Mouse (Mus musculus) heart, postnatal 0 days (tissue): ENCODE measurements around the gene Arhgef11. TPM values are rescaled to one million over a fixed set of nuclear protein-coding genes. Genes with fewer than 3 reads are reported as not detected.

Source experiments
- ATAC-seq: fragments of 200-750 bp; cut with Nextera tagmentation; 2 replicates; pipeline ENCODE4 v1.8.0; 2017; ENCODE audit warnings: low read depth, moderate number of reproducible peaks, moderate library complexity; ENCODE audit not compliant: insufficient read depth
- DNase-seq: peaks from one replicate; pipeline ENCODE4 v3.0.0-alpha.2; 2016; ENCODE audit warnings: low spot score
- H3K27ac ChIP-seq: fragments of 300-500 bp; sonication (generic); 2 replicates; pipeline ENCODE4 v1.5.1; 2014; ENCODE audit warnings: low read depth, mild to moderate bottlenecking
- H3K27me3 ChIP-seq: fragments of 300-500 bp; sonication (generic); 2 replicates; pipeline ENCODE4 v1.6.1; 2014; ENCODE audit warnings: low read length, mixed read lengths; ENCODE audit not compliant: control insufficient read depth, insufficient read depth
- H3K36me3 ChIP-seq: fragments of 300-500 bp; sonication (generic); replicated peaks from 2 replicates; pipeline ENCODE4 v1.6.1; 2014; ENCODE audit warnings: low read length, mixed read lengths; ENCODE audit not compliant: control insufficient read depth, insufficient read depth
- H3K4me1 ChIP-seq: fragments of 300-500 bp; sonication (generic); 2 replicates; pipeline ENCODE4 v1.6.1; 2014; ENCODE audit warnings: antibody characterized with exemption; ENCODE audit not compliant: control insufficient read depth, insufficient read depth
- H3K4me2 ChIP-seq: fragments of 300-500 bp; sonication (generic); 2 replicates; pipeline ENCODE4 v1.6.1; 2014; ENCODE audit warnings: low read depth, mild to moderate bottlenecking, low read length, moderate library complexity
- H3K4me3 ChIP-seq: fragments of 300-500 bp; sonication (generic); 2 replicates; pipeline ENCODE4 v1.5.1; 2014; ENCODE audit warnings: low read depth, low read length
- H3K9ac ChIP-seq: fragments of 300-500 bp; sonication (generic); replicated peaks from 2 replicates; pipeline ENCODE4 v1.6.1; 2014; ENCODE audit warnings: low read depth, low read length, mixed read lengths
- H3K9me3 ChIP-seq: fragments of 300-500 bp; sonication (generic); replicated peaks from 2 replicates; pipeline ENCODE4 v1.6.1; 2016; ENCODE audit warnings: low read length; ENCODE audit not compliant: control insufficient read depth
- CTCF ChIP-seq: IDR thresholded peaks from 2 replicates; pipeline ENCODE4 v1.5.1; 2016; ENCODE audit warnings: antibody characterized with exemption, control low read depth, low read depth
- EP300 ChIP-seq: IDR thresholded peaks from 2 replicates; pipeline ENCODE4 v1.6.1; 2016; ENCODE audit warnings: antibody characterized with exemption, low read depth
- WGBS: fragments of 180-500 bp; shearing (Covaris S2); extraction: QIAGEN DNeasy Blood & Tissue Kit; methylation state at CpG from one replicate; pipeline ENCODE4 v1.1.7; 2014; 5-methylcytosine and 5-hydroxymethylcytosine counted together
- polyA plus RNA-seq: library from polyadenylated mRNA; unstranded; fragments of >200 nt; fragmentation: Nextera tagmentation; extraction: Ambion mirVana; gene quantifications from 2 replicates; pipeline ENCODE4 v1.2.1, GENCODE M21; 2015
- total RNA-seq: library from RNA; depleted of rRNA; stranded (reverse); fragments of >200 nt; gene quantifications from 2 replicates; pipeline ENCODE4 v1.2.3, GENCODE M21; 2014; ENCODE audit warnings: low replicate concordance

The Arhgef11 gene
- total and polyA plus RNA-seq, 2 experiments from 2014 or later, result 5.3 to 29.9 TPM

DNA sequence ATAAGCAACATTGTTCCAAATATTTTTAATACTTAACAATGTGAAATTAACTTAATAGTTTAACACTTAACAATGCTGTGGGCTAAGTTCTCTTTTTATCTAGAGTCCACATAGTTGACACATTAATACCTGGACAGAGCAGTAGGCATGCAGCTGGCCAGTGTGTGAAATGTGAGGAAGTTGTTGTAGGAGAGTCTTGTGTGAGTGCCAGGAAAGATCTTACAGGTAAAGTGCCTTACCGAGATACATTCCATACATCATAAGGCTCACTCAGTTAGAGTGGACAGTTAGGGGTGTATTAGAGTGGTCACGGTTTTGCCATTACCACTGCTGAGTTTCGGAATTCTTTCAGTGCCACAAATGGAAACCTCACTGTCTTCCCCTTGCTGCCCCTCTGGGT is 31.7 kb downstream of the Arhgef11 start:
- WGBS, result 84% methylated on average over 3 of the region's 3 CpGs
- Histone ChIP-seq H3K4me2 (no peak overlapping the region), H3K27me3 (no peaks in the 10 kb centered on the region), H3K9me3 (no peaks in the 10 kb centered on the region), H3K27ac (no peak overlapping the region), H3K4me3 (no peak overlapping the region), H3K4me1 (no peaks in the 10 kb centered on the region), H3K9ac (no peak overlapping the region), H3K36me3 (no peaks in the 10 kb centered on the region)
- ATAC-seq (no peak), DNase-seq (no peak)
- no peak for TF ChIP-seq CTCF
- no peak for TF ChIP-seq EP300

DNA sequence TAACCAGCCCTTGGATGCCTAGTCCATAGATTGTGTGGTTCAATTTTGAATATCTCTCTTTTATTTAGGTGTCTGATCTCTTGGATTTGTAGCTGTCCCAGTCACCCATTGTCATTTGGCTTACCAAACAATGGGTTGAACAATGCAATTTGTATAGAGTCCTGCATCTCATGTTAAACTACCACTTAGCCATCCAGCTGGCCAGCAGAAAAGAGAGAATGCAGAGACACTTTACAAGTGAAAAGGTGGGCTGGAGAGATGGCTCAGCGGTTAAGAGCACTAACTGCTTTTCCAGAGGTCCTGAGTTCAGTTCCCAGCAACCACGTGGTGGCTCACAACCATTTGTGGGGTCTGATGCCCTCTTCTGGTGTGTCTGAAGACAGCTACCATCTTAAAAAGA is 41.0 kb downstream of the Arhgef11 start:
- no peak overlapping the region for H3K4me3 ChIP-seq
- ATAC-seq, result no peak
- no peak for DNase-seq
- TF ChIP-seq EP300, result no peak
- no peak for TF ChIP-seq CTCF
- H3K9ac ChIP-seq, result no peak overlapping the region
- no peaks in the 10 kb centered on the region for H3K36me3 ChIP-seq
- H3K4me1 ChIP-seq, result no peaks in the 10 kb centered on the region; the same call in 1 of the 2 replicates
- no peak overlapping the region for H3K4me2 ChIP-seq
- no peaks in the 10 kb centered on the region for H3K27me3 ChIP-seq
- 76% methylated on average over 2 of the region's 2 CpGs for WGBS
- H3K27ac ChIP-seq, result no peak overlapping the region
- no peaks in the 10 kb centered on the region for H3K9me3 ChIP-seq

DNA sequence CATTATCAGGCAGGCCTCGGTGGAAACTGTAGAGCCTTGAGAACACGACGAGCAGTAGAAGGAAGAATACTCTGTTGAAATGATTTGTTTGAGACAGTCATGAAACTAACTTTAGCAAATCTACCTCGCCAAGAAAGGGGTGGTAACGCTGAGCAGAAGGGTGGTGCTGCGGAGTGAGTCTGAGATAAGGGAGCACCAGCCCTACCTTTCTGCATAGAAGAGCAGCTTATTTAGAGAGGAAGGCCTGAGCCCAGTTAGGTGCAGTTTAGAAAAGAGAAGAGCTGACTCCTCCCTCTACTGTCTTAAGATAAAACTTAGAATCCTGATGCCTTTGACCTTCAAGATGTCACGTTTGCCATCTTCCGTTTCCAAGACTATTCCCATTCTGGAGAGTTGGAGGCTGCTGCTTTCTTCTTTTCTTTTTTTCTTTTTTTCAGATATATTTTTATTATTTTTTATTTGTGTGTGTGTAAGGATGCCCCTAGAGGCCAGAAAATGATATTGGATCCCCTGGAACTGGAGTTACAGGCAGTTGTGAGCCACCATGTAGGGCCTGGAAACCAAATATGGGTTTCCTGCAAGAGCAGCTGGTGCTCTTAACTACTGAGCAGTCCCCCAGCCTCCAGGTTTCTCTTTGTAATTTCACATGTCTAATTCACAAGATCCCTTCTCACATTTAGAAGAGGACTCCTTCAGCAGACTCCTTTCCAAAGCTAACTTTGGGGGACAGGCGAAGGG is 42.5 kb downstream of the Arhgef11 start:
- Histone ChIP-seq H3K9me3 (no peaks in the 10 kb centered on the region), H3K4me1 (no peaks in the 10 kb centered on the region; the same call in 1 of the 2 replicates), H3K27me3 (no peaks in the 10 kb centered on the region), H3K4me3 (no peak overlapping the region), H3K27ac (no peak overlapping the region), H3K36me3 (no peaks in the 10 kb centered on the region), H3K9ac (no peak overlapping the region), H3K4me2 (no peak overlapping the region)
- DNase-seq (peak; percentile 10), ATAC-seq (no peak)
- 72% methylated on average over 9 of the region's 9 CpGs for WGBS
- TF ChIP-seq EP300, result no peak
- no peak for TF ChIP-seq CTCF

DNA sequence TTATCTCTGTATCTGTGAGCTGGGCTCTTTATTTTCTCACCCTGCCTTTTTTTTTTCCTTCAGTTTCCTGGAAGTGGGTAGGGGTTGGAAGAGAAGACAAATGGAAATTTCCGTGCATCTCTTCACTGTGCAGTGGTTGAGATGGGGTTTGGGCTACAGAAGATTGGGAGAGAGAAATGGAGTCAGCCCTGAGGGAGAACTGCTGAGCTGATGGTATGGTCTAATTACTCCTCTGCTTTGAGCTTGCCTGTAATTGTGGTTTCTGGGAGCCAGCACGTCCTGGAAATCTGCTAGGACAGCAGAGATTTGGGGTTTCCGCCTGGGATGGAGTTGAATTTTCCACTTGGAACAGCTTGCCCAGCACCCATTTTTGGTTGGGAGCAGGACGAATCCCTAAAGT is 43.1 kb downstream of the Arhgef11 start:
- WGBS, result 86% methylated on average over 4 of the region's 4 CpGs
- Histone ChIP-seq H3K4me3 (no peak overlapping the region), H3K9ac (no peak overlapping the region), H3K27ac (no peak overlapping the region), H3K4me2 (no peak overlapping the region), H3K27me3 (no peaks in the 10 kb centered on the region), H3K4me1 (no peaks in the 10 kb centered on the region; the same call in 1 of the 2 replicates), H3K9me3 (no peaks in the 10 kb centered on the region), H3K36me3 (no peaks in the 10 kb centered on the region)
- ATAC-seq, result no peak
- no peak for TF ChIP-seq CTCF
- no peak for TF ChIP-seq EP300
- no peak for DNase-seq

DNA sequence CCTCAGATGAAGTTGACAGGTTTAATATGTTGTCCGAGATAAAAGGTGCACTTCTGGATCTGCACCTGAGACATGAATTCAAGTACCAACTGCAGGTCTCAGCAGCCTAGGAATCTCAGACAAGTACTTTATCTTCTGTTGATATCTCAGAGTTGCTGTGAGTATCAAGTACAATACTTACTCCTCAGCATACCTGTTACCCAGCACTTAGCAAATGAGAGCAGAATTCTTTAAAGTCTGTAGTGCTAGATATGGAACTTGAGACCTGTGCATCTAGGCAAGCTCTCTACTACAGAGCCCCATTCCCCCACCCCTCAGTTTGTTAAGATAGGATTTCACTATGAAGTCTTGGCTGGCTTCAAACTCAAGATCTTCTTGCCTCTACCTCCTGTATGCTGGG is 43.9 kb downstream of the Arhgef11 start:
- WGBS, result 80% methylated on average over 1 of the region's 1 CpGs
- no peak overlapping the region for H3K9ac ChIP-seq
- no peak overlapping the region for H3K27ac ChIP-seq
- no peak for DNase-seq
- no peak overlapping the region for H3K4me3 ChIP-seq
- TF ChIP-seq EP300 (no peak), CTCF (no peak)
- no peaks in the 10 kb centered on the region; the same call in 1 of the 2 replicates for H3K4me1 ChIP-seq
- H3K36me3 ChIP-seq, result no peaks in the 10 kb centered on the region
- no peak overlapping the region for H3K4me2 ChIP-seq
- H3K9me3 ChIP-seq, result no peaks in the 10 kb centered on the region
- H3K27me3 ChIP-seq, result no peaks in the 10 kb centered on the region
- no peak for ATAC-seq

DNA sequence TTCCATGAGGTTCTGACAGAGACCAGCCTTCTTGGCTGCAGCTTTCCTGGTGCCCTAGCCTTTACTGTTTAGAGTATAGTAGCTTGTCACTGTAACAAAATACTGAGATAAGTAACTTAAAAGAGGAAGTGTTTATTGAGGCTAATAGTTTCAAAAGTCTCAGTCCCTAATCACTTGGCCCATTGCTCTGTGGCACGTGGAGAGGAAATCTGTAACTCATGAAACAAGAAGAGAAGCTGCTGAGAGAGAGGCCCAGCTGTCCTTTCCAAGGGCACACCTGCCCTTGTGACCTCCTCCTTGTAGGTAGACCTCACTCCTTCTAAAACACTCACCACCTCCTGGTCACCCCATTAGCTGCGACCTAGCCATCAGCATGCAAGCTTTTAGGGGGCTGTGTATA is 101.2 kb downstream of the Arhgef11 start:
- H3K4me3 ChIP-seq, result no peak overlapping the region
- H3K27me3 ChIP-seq, result no peaks in the 10 kb centered on the region
- ATAC-seq (no peak), DNase-seq (no peak)
- H3K36me3 ChIP-seq, result peaks cover 88% of the 10 kb centered on the region
- no peak overlapping the region for H3K27ac ChIP-seq
- no peak overlapping the region for H3K4me2 ChIP-seq
- WGBS, result 79% methylated on average over 2 of the region's 2 CpGs
- no peaks in the 10 kb centered on the region for H3K4me1 ChIP-seq
- H3K9me3 ChIP-seq, result no peaks in the 10 kb centered on the region
- H3K9ac ChIP-seq, result no peak overlapping the region
- TF ChIP-seq EP300 (no peak), CTCF (no peak)
